Mouse (Mus musculus) activated CD4-positive, CD25-positive, alpha-beta regulatory T cell, adult 4 months (primary cell): ENCODE measurements around the gene Dst. TPM values are rescaled to one million over a fixed set of nuclear protein-coding genes. Genes with fewer than 3 reads are reported as not detected.

Experiments used
- ATAC-seq: one replicate; pipeline ENCODE4 v1.8.0; 2017
- polyA plus RNA-seq, 2 experiments: library from polyadenylated mRNA; unstranded; fragments of 100-300 nt; shearing (Covaris generic); gene quantifications; one replicate each; pipeline ENCODE4 v1.2.1; 2017

Dst gene
- polyA plus RNA-seq, 2 experiments from 2014 or later = 20.3 to 21.7 TPM

GRCm38 (mm10) chr1:34182406-34183249, 274.6 kb downstream of the Dst start:
- ATAC-seq = no peak

GRCm38 (mm10) chr1:34183250-34183926, 275.4 kb downstream of the Dst start:
- no peak for ATAC-seq

- ATAC-seq = no peak
Observed at GRCm38 (mm10) chr1:34184266-34184665, 276.2 kb downstream of the Dst start.

- no peak for ATAC-seq
Observed at GRCm38 (mm10) chr1:34186033-34186432, 278.0 kb downstream of the Dst start.

- ATAC-seq = peak; percentile 43
Observed at GRCm38 (mm10) chr1:34187501-34187900, 279.5 kb downstream of the Dst start.

GRCm38 (mm10) chr1:34188721-34189236, 280.8 kb downstream of the Dst start:
- ATAC-seq = no peak

GRCm38 (mm10) chr1:34189318-34189717, 281.3 kb downstream of the Dst start:
- ATAC-seq = no peak

- no peak for ATAC-seq
Observed at GRCm38 (mm10) chr1:34189970-34190369, 281.9 kb downstream of the Dst start.

GRCm38 (mm10) chr1:34192174-34192573, 284.1 kb downstream of the Dst start:
- no peak for ATAC-seq

GRCm38 (mm10) chr1:34200791-34201190, 292.8 kb downstream of the Dst start:
- ATAC-seq = no peak

GRCm38 (mm10) chr1:34201483-34201882, 293.5 kb downstream of the Dst start:
- no peak for ATAC-seq

- no peak for ATAC-seq
Observed at GRCm38 (mm10) chr1:34211704-34212103, 303.7 kb downstream of the Dst start.

GRCm38 (mm10) chr1:34216456-34216855, 308.4 kb downstream of the Dst start:
- ATAC-seq = no peak

- peak; percentile 63 for ATAC-seq
Observed at GRCm38 (mm10) chr1:34218323-34218722, 310.3 kb downstream of the Dst start.

- no peak for ATAC-seq
Observed at GRCm38 (mm10) chr1:34218801-34219200, 310.8 kb downstream of the Dst start.

GRCm38 (mm10) chr1:34220094-34220601, 312.1 kb downstream of the Dst start:
- ATAC-seq = no peak

GRCm38 (mm10) chr1:34223866-34224265, 315.8 kb downstream of the Dst start:
- no peak for ATAC-seq

GRCm38 (mm10) chr1:34227676-34228075, 319.7 kb downstream of the Dst start:
- no peak for ATAC-seq

- ATAC-seq = no peak
Observed at GRCm38 (mm10) chr1:34231041-34231440, 323.0 kb downstream of the Dst start.

GRCm38 (mm10) chr1:34236254-34236723, 328.3 kb downstream of the Dst start:
- ATAC-seq = no peak

- no peak for ATAC-seq
Observed at GRCm38 (mm10) chr1:34237211-34237610, 329.2 kb downstream of the Dst start.

- no peak for ATAC-seq
Observed at GRCm38 (mm10) chr1:34237689-34238091, 329.7 kb downstream of the Dst start.

- no peak for ATAC-seq
Observed at GRCm38 (mm10) chr1:34238231-34238630, 330.2 kb downstream of the Dst start.
